Mouse (Mus musculus): ENCODE measurements around the gene Gm20388.
"Not testable (repeated sequence)": the region's sequence is repeated elsewhere in the genome, so short reads cannot be mapped to it uniquely, and the experiment has no call there.

The Gm20388 gene

DNA sequence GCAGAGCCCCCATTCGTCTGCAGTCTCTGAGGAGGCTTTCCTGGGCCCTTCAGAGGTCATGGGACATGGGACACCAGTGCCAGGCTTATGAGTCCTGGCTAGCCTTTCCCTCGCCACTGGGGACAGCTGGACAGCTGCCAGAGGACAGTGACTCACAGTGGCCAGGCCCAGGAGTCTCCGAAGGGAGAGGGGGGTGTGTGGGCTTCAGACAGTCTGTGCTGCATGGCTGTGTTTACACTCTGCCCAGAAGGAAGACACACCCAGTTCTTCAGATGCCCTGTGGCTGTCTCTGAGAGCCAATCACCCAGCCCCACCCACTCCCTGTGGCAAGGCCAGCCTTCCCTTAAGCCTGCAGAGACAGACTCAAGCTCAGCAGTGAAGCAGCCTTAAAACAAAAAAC lies 1662.6 kb downstream of the Gm20388 start:
- DNase-seq (ENCODE audit: low spot score): no peak

GRCm38 (mm10) chr8:121575661-121576060 lies 1665.0 kb downstream of the Gm20388 start:
- no peak for DNase-seq (ENCODE audit: low spot score)

DNA sequence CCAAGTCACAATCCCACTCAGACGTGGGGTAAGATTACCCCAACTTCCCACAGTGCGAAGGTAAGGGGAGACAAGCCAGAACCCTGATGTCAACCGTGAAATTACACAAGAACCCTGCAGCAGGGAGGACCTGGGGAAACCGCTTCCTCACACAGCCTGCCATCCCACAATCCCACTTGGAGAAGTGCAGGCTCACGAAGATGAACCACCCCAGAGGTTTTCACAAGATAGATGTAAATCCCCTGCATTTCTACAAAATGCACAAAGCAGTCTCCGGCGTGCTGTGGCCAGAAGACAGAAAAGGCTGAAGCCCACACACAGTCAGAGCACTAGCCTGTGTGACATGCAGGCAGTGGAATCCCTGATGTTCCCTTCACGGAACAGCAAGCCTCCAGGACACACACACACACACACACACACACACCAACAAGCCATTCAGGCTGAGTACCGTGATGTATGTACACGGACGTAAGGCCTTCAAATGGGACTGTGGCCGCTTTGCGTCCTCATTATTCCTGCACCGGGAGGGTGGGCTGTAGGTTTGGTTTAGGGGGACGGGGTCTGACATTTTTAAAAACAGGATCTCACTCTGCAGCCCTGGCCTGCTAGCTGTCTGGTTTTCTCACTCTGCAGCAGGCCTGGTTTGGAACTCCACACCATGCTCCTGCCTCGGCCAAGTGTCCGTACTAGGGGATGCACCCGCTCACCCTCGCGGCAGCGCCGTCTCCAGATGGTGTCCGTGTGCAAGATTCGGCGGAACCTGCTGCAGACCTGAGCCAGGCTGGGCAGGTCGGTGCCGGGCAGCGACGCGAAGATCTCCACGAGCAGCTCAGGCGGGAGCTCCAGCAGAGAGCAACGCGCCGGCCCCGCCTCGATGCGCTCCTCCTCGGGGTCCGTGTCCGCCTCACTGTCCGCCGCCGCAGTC lies 1667.4 kb downstream of the Gm20388 start:
- no peak for DNase-seq (ENCODE audit: low spot score)

DNA sequence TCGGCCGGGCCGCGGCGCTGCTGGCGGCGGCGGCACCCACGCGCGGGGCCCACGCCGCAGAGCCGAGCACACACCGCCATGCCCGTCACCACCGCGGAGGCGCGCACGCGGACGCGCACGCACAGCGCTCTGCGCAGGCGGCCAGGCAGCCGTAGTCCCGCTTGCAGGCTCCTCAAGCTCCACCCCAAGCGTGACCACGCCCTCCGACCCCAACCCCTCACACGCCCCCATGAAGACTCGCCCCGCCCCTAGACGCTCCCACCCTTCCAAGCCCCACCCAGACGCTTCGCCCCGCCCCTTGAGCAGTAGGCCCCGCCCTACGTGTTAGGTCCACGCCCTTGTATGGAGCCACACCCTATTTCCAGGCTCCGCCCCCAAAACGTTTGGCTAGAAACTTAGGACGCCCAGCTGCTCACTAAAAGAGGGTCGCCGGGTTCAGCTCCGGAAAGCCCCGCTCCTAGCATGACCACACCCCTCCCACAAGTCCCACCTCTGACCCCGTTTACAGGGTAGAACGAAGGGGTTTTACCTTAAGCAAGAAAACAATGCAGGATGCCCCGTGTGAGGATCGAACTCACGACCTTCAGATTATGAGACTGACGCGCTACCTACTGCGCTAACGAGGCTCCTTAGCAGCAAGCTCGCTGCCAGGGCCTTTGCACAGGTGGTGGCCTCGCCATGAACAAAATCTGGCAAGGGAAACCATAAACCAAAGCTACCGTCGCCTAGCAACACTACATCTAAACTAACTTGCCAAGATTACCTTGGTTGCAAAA lies 1668.2 kb downstream of the Gm20388 start, which contains the start of gene Fbxo31:
Gene Fbxo31, minus strand, starts transcription at position 131 of the 776 bp plus-strand sequence.
- peak; percentile 95 for DNase-seq (ENCODE audit: low spot score)

DNA sequence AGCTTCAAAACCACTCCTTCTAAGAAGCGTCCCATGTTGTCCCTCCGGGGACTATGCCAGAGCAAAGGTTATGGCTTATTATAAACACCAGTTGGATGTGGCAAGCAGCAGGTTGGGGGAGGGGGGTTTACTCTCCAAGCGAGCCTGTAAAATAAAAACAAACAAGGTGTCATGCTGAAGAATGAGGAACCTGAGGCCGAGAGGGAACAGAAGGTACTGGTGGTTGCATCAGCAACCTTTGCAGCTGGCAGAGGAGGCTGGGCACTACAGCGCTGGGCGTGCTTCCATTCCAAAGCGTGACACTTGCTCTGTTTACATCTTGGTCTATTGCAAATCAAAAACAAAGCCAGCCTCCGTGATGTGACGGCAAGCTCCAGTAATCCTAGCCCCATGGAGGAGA lies 1669.8 kb downstream of the Gm20388 start:
- DNase-seq (ENCODE audit: low spot score): no peak

DNA sequence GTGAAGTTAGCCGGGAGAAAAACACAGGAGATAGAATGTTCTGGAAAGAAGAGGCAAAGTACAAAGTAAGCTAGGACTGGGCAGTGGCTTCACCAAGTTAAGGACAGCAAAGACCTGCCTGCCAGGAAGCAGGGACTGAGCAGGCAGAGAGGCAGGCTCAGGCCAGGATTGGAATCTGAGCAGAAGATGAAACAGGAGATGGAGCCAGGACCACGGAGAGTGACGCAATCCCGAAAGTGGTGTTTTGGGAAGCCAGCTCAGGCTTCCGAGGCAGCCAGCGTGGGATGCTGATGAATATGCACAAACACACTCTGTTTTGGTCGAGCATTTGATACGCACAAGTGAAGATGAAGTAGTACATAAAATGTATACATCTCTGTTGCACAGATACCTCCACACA lies 1673.0 kb downstream of the Gm20388 start:
- no peak for DNase-seq (ENCODE audit: low spot score)

DNA sequence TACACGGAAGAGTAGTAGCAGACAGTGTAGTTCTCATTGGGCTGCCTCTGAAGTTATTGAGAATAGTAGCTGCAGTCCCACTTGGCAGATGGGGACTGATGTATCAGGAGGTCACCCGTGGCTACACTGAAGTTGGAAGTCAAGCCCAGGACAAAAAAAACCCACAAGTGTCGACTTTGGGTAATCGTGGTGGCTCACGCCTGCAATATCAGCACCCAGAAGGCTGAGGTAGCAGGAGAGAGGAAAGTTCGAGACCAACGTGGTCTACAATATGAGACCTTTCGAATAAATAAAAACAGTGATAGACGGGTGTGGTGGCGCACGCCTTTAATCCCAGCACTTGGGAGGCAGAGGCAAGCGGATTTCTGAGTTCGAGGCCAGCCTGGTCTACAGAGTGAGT lies 1674.1 kb downstream of the Gm20388 start:
- DNase-seq (ENCODE audit: low spot score): no peak

GRCm38 (mm10) chr8:121585159-121585825 lies 1674.7 kb downstream of the Gm20388 start:
- DNase-seq (ENCODE audit: low spot score): peak; percentile 99

GRCm38 (mm10) chr8:121588750-121589149 lies 1678.1 kb downstream of the Gm20388 start:
- no peak for DNase-seq (ENCODE audit: low spot score)

DNA sequence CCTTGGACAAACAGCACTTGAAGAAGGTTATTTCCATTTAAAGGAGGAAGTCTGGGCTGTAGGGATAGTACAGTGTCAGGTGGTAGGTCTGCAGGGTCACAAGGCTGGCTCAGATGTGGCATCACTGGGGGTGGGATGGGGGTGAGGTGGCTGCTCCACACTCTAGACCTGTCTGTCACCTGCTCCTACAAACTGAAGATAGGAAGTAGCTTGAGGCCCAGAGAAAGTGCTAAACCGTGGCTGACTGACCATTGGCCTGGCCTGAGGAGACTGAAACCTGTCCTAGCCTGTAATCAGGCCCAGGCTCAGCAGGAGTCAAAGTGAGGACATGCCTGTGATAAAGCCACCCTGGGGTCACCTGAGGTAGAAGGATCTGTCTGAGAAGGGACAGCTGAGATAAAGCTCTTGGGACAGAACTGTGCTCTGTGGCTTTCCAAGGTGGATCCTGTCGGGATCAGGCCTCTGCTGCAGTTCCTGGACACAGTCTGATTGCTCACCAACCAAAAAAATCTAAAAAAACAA lies 1678.6 kb downstream of the Gm20388 start:
- no peak for DNase-seq (ENCODE audit: low spot score)

DNA sequence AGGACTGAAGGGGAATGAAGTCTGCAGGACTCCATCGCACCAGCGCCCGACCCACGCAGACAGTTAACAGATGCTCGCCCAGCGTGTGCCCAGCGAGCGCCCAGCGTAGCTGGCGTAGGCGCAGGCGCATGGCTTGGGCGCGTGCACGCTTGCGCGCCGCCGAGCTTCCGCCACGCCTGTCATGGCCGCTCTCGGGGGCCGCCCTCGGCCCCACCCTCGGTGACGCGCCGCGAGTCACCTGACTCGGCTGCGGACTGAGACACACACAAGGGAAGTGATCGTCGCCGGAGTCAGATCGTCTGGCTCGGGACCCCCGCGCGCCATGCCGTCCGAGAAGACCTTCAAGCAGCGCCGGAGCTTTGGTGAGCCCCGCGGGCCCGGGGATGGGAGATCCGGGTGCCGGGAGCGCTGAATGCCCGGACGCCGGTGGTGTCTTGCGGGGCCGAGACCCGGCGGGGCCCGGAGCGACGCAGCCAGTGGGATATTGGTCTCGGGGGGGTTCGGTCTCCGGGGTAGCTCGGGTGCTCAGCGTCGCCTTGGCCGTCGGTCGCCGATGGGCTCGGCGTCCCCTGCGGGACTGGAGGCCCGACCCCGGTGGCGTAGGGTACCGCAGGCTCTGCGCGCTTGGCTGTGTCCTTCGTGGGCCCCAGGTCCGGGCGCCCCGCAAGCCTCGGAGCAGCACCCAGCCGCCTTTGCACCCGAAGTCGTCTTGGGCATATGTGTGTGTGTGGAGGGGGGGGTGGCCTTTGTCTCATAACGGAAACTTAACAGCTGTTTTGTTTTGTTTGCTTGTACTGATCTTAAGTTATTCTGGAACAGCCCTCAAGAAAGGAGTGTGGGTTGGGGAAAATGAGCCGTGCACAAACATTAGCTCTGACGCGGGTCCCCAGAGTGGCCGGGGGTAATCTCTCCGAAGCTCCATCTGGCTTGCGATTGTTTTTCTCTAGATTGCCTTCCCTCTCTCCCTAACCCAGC lies 1679.8 kb downstream of the Gm20388 start, which contains the start of gene Map1lc3b:
Gene Map1lc3b, plus strand, starts transcription at position 159 of the 975 bp plus-strand sequence.
- DNase-seq (ENCODE audit: low spot score): peak; percentile 96

DNA sequence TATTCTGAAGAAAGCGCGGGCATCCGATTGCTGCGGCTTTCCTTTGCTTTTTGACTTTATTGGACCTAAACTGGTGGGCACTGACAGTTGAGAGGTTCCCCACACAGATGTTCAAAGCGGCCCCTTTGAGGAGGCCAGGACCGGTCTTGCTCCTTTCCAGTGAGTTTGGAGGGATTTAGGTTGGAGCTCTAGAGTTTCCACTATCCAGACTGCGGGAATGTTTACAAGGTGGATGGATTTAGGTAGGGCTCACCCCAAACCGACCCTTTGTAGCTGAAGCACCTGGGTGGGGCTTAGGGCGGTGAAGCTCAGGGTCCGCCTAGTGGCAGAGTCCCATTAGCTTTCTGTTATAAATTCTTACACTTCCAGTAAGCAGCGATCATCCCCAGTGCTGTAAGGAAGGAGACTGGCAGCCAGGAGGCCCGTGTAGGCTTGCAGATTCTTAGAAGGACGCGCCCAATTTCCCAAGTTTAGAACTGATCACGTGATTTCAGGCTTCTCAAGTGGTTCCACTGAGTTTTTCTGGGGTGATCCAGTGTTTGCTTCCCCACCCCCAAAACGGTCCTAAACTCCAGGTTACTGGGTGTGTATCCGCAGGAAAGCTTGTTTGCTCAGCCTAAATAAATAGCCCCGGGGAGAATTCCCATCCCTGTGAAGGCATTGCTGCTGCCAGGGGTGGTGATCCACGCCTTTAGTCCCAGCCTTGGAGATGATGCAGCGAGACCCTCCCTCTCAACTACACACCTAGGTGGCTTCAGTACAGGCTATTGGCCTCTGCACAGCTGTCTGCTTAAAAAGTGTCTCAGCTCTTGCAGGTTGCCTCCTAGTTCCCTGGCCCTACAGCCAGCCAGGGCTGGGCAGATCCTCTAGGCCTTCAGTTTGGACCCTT lies 1680.8 kb downstream of the Gm20388 start:
- DNase-seq (ENCODE audit: low spot score): peak; percentile 60

DNA sequence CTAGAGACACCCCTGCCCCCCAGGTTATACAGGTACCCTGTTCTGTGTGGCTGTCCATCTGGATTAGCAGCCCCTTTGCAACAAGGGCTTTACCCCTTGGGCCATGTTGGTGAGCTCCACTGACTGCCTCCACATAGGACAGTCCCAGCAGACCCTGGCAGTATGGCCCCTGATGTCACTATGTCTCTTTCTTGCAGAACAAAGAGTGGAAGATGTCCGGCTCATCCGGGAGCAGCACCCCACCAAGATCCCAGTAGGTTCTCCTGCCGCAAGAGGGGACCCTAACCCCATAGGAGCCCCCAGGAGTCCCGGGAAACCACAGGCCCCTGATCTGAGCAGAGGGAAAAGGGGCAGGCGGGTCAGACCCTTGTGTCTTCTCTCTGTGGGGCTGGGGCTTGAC lies 1682.7 kb downstream of the Gm20388 start:
- no peak for DNase-seq (ENCODE audit: low spot score)

GRCm38 (mm10) chr8:121593983-121594382 lies 1683.3 kb downstream of the Gm20388 start:
- DNase-seq (ENCODE audit: low spot score): no peak

- DNase-seq (ENCODE audit: low spot score): not testable (repeated sequence)
These were observed 1686.9 kb downstream of the Gm20388 start for GRCm38 (mm10) chr8:121597492-121597891.

DNA sequence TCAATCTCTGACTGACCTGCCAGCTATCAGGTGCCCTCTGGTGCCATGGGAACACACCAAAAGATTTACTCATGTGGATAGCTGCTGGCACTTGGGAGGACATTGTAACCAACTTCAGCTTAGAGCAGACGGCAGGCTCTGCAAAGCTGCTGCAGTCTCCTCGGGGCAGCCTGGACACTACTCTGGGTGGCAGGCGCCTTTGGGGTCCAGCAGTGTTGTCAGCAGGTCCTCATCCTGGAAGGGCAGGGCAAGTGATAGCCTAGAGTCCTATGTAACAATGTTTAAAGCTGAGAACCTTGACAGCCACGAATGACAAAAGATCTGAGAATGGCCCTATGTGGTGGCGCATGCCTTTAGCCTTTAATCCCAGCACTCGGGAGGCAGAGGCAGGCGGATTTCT lies 1687.5 kb downstream of the Gm20388 start:
- no peak for DNase-seq (ENCODE audit: low spot score)

- DNase-seq (ENCODE audit: low spot score): peak; percentile 86
These were observed 1688.3 kb downstream of the Gm20388 start for GRCm38 (mm10) chr8:121598892-121599291.

DNA sequence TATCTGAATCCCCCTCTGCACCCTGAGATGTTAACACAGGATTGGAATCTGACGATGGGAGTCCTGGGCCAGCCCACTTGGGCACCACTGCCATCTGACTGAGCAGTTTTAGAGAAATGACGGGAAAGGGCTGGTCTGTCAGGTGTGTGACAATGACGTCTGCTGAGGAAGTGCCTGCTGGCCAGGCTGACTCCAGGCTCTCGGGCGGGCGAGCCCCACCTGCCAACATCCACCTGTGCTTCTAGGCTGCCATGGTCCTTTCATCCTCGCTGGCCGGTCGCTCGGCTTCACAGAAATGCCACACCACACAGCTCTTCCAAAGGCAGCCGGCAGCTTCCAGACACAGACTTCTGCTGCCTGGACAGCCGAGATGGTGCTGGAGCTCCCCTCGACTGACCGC lies 1689.2 kb downstream of the Gm20388 start:
- DNase-seq (ENCODE audit: low spot score): no peak

DNA sequence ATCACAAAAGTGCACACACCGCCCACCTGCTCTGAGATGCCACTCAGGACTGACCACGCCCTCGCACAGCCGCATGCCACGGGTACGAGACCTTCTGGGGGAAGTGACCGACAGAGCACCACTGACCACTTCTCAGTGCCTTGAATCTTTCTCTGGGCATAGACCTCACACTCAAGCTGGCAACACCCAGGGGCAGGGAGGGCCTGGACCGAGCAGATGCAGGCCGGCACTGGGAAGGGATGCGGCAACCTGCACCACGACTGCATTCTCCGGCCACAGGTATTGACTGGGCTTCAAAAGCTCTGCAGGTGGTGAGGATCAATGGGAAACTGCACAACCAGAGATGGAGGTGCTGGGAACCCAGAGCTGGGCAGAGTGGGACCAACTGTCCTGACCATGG lies 1691.8 kb downstream of the Gm20388 start:
- DNase-seq (ENCODE audit: low spot score): no peak

DNA sequence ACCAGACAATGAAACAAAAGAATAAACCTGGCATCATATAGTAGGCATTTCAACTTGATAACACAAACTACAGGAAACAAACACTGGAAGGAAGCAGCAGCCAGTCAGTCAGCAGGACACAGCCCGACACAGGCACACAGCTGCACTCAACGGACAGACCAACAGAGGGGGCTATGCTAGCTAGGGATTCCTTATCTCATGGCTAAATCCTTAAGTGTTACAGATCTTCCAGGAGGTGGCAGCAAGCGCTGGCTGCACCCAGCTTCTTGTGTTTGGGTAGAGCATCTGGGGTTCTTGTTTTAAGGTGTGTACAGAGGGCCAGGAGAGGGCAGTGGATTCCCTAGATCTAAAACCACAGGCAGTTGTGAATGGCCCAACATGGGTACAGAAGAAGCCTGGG lies 1692.2 kb downstream of the Gm20388 start:
- peak; percentile 85 for DNase-seq (ENCODE audit: low spot score)
